Mouse (Mus musculus) small intestine, adult 2 months (tissue): ENCODE data around the gene Slc13a3. TPM values are rescaled to one million over a fixed set of nuclear protein-coding genes. Genes with fewer than 3 reads are reported as not detected.

Source experiments
- H3K27ac ChIP-seq: fragments of 200-500 bp; 2 replicates; pipeline ENCODE4 v1.5.1; 2012; ENCODE audit warnings: low read depth, low read length, control low read depth, inconsistent platforms; ENCODE audit not compliant: insufficient read depth
- H3K27me3 ChIP-seq: fragments of 200-500 bp; 2 replicates; pipeline ENCODE4 v1.6.1; 2012; ENCODE audit warnings: mild to moderate bottlenecking, moderate library complexity, low read length, inconsistent platforms; ENCODE audit not compliant: control insufficient read depth, insufficient read depth
- H3K36me3 ChIP-seq: fragments of 200-500 bp; 2 replicates; pipeline ENCODE4 v1.6.1; 2012; ENCODE audit warnings: mild to moderate bottlenecking, low read length, control low read depth, inconsistent platforms; ENCODE audit not compliant: control insufficient read depth, insufficient read depth
- H3K4me1 ChIP-seq: fragments of 200-500 bp; 2 replicates; pipeline ENCODE4 v1.6.1; 2012; ENCODE audit warnings: low read length, inconsistent platforms, mixed read lengths; ENCODE audit not compliant: control insufficient read depth, insufficient read depth, insufficient read length
- H3K4me3 ChIP-seq: fragments of 200-500 bp; 2 replicates; pipeline ENCODE4 v1.5.1; 2012; ENCODE audit warnings: low read depth, mild to moderate bottlenecking, control low read depth, inconsistent platforms, low read length, moderate library complexity
- CTCF ChIP-seq: fragments of 200-500 bp; IDR thresholded peaks from 2 replicates; pipeline ENCODE4 v1.5.1; 2012; ENCODE audit warnings: low read depth, mild to moderate bottlenecking, control low read depth, inconsistent platforms, low read length, moderate library complexity, mixed read lengths; ENCODE audit not compliant: insufficient replicate concordance, insufficient read length; ENCODE audit errors: extremely low read depth
- POLR2A ChIP-seq: fragments of 200-500 bp; IDR thresholded peaks from 2 replicates; pipeline ENCODE4 v1.6.1; 2012; ENCODE audit warnings: low read depth, mild to moderate bottlenecking, control low read depth, inconsistent platforms, low read length, moderate library complexity
- WGBS: fragments of 180-500 bp; shearing (Covaris S2); methylation state at CpG from one replicate; pipeline ENCODE4 v1.1.7; 2018; 5-methylcytosine and 5-hydroxymethylcytosine counted together
- polyA plus RNA-seq: library from polyadenylated mRNA; depleted of rRNA; stranded (reverse); fragments of >200 nt; gene quantifications from 2 replicates; pipeline ENCODE4 v1.2.3, GENCODE M21; 2012

Gene Slc13a3
- polyA plus RNA-seq, 1 experiment: 0.03 TPM

GRCm38 (mm10) chr2:165503259-165504203, 30.5 kb upstream of the Slc13a3 start, which contains the start of gene Slc2a10:
Gene Slc2a10 (plus strand): TSS chr2:165503787.
- H3K4me3 ChIP-seq: peak within 1 kb of the TSS; percentile 66
- H3K27me3 ChIP-seq: no peaks in the 10 kb centered on the region
- no peaks in the 10 kb centered on the region for H3K36me3 ChIP-seq
- peaks cover 8% of the 10 kb centered on the region for H3K4me1 ChIP-seq
- peak within 1 kb of the TSS; percentile 0; the same call in 1 of the 2 replicates for H3K27ac ChIP-seq
- TF ChIP-seq POLR2A: no peak
- no peak for TF ChIP-seq CTCF
- 2% methylated on average over 27 of the region's 32 CpGs for WGBS

GRCm38 (mm10) chr2:165498816-165499215, 25.8 kb upstream of the Slc13a3 start:
- no peak overlapping the region for H3K27ac ChIP-seq
- WGBS: 70% methylated on average over 6 of the region's 6 CpGs
- no peak for TF ChIP-seq POLR2A
- TF ChIP-seq CTCF: no peak

GRCm38 (mm10) chr2:165497706-165498275, 24.8 kb upstream of the Slc13a3 start:
- Histone ChIP-seq H3K4me3 (no peak overlapping the region), H3K36me3 (no peaks in the 10 kb centered on the region), H3K27me3 (no peaks in the 10 kb centered on the region), H3K4me1 (peaks cover 10% of the 10 kb centered on the region), H3K27ac (no peak overlapping the region)
- TF ChIP-seq CTCF (no peak), POLR2A (no peak)
- 22% methylated on average over 2 of the region's 2 CpGs for whole genome bisulfite sequencing

More at GRCm38 (mm10) chr2:165498816-165499215, 25.8 kb upstream of the Slc13a3 start:
- H3K4me1 ChIP-seq: peaks cover 14% of the 10 kb centered on the region
- H3K27me3 ChIP-seq: no peaks in the 10 kb centered on the region
- no peak overlapping the region for H3K4me3 ChIP-seq
- no peaks in the 10 kb centered on the region for H3K36me3 ChIP-seq

- no peaks in the 10 kb centered on the region for H3K27me3 ChIP-seq
- peaks cover 10% of the 10 kb centered on the region for H3K4me1 ChIP-seq
- H3K36me3 ChIP-seq: no peaks in the 10 kb centered on the region
- no peak overlapping the region for H3K4me3 ChIP-seq
- TF ChIP-seq CTCF: peak; percentile 44; the same call in 1 of the 2 replicates
- no peak for TF ChIP-seq POLR2A
- H3K27ac ChIP-seq: no peak overlapping the region
Observed at GRCm38 (mm10) chr2:165496251-165496650, 23.2 kb upstream of the Slc13a3 start.

DNA sequence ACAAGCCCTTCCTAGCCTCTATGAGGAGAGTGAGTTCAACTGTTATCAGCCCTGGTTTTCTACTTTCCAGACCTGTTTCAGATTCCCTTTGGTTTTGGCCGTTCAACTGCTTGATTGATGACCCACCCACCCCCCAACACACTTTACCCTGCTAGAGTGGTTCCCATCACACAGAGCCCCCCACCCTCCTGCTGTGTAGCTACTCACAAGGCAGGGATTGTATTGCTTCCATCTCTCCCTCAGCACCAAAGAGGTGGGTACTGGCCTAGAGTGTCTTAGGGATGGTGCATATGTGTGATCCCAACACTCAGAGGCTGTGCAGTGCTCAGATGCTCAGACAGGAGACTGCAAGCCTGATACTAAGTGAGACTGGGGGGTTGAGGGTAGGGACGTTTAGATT, 21.5 kb upstream of the Slc13a3 start:
- no peak overlapping the region for H3K4me3 ChIP-seq
- H3K4me1 ChIP-seq: peaks cover 10% of the 10 kb centered on the region
- no peaks in the 10 kb centered on the region for H3K27me3 ChIP-seq
- WGBS: 37% methylated on average over 2 of the region's 2 CpGs
- peaks cover 6% of the 10 kb centered on the region for H3K36me3 ChIP-seq
- H3K27ac ChIP-seq: no peak overlapping the region
- TF ChIP-seq POLR2A: no peak
- TF ChIP-seq CTCF: no peak

GRCm38 (mm10) chr2:165493587-165494210, 20.7 kb upstream of the Slc13a3 start:
- H3K27me3 ChIP-seq: no peaks in the 10 kb centered on the region
- peaks cover 10% of the 10 kb centered on the region for H3K4me1 ChIP-seq
- WGBS: 25% methylated on average over 17 of the region's 17 CpGs
- peak overlapping the region; percentile 67 for H3K4me3 ChIP-seq
- no peak for TF ChIP-seq CTCF
- no peak for TF ChIP-seq POLR2A
- no peak overlapping the region for H3K27ac ChIP-seq
- peaks cover 6% of the 10 kb centered on the region for H3K36me3 ChIP-seq
